Mouse (Mus musculus) megakaryocyte-erythroid progenitor cell, adult 5-6 weeks (primary cell): ENCODE measurements around the gene Vmn1r195. TPM values are rescaled to one million over a fixed set of nuclear protein-coding genes. Genes with fewer than 3 reads are reported as not detected.
"Not testable (repeated sequence)": the region's sequence is repeated elsewhere in the genome, so short reads cannot be mapped to it uniquely, and the experiment has no call there.

ENCODE experiments used
- ATAC-seq: replicated peaks from 2 replicates; pipeline ENCODE4 v1.8.0; 2016; ENCODE audit warnings: mild to moderate bottlenecking, inconsistent platforms; ENCODE audit not compliant: severe bottlenecking, poor library complexity, low FRiP score, low TSS enrichment
- total RNA-seq, 2 experiments: library from RNA; stranded (forward) in 1 of 2; stranded (reverse) in 1 of 2; fragments of 200-1000, 215-1000 nt in 1 of 2; fragments of >200 nt in 1 of 2; fragmentation: Nextera tagmentation in 1 of 2; gene quantifications; 2 replicates each; pipeline ENCODE4 v1.2.3; 2014 to 2017

Vmn1r195 gene
- not detected in 2 replicates for total RNA-seq (2014; fragmentation: Nextera tagmentation)
- not detected in 2 replicates for total RNA-seq (2017)

DNA sequence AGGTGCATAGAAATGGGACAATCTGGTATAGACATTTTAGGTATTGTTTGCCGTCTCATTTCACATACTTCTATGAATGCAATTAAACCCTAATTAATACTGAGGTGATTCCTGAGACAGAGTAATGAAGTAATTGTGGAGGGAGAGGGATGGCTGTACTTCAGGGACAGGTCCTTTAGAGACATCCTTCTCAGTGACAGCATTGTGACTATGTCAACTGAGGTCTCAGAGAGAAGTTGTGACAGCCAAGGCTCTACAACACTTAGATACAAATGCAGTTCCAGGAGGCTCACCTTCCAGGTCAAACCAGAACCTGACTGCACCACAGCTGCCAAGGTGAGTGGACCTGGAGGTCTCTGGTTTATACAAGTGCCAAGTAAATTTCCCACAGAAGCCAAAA lies at the start of gene Vmn1r195:
Vmn1r195 (plus strand) TSS at position 301 of the 400 bp plus-strand sequence.
- ATAC-seq = not testable (repeated sequence)

DNA sequence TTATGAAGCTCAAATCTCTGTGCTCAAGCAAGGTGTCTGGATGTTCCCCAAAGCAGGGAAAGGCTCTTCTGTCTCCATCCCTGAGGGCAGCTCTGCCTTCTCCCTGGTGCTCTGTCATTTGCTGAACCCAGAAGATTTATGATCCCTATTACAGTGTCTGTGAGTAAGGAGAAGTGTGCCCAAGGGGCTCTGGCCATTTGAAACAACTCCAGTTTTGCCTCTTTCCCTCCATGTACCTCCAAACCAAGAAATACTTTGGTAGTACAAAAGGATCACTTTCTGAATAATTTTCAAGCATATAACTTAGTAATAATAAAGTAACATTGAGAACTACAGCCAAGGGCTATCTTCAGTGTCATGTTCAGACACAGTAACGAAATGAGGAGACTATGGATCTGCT lies 47.3 kb upstream of the Vmn1r195 start, which contains the start of gene Vmn1r193:
Vmn1r193 (minus strand) TSS at position 101 of the 400 bp plus-strand sequence.
- ATAC-seq = not testable (repeated sequence)

DNA sequence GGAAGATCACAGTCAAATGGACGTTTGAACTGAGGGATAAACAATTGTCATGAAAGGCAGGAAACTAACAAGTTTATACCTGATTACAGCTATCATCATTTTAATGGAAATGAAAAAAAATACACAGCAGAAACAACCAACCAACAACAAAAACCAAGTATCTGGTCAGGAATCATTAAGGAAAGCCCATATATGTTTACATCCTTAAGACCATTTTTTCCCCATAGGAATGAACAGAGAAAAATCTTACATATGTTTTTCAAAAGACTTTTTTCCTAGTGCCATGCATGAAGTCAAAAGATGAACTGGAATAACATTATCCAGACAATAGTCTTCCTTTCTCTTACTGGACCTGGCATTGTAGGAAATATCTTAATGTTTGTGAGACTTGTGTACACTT lies 26.4 kb upstream of the Vmn1r195 start, which contains the start of gene Vmn1r194:
Vmn1r194 (plus strand) TSS at position 301 of the 400 bp plus-strand sequence.
- no peak for ATAC-seq

DNA sequence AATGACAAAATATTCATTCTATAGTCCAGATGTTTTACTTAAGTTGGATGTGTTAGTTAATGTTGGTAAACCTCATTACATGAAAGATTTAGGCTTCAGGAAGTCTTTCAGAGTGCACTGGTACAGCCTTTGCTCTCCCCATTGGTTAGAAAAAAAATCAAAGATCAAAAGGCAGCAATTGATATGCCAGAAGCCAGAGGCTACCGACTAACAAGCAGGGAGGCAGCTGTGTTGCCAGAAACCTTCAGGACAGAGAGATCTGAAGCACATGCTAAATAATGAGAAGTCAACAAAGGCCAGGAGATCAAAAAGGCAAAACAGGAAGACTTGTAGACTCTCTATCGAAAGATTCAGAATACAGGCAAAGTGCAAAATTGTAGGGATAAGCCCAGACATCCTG lies 1.4 kb downstream of the Vmn1r195 start:
- ATAC-seq = no peak

- ATAC-seq = no peak
These were observed 14.3 kb downstream of the Vmn1r195 start for GRCm38 (mm10) chr13:22284578-22284977.

GRCm38 (mm10) chr13:22289620-22290019 lies 19.3 kb downstream of the Vmn1r195 start, which contains the start of gene Vmn1r196:
Gene Vmn1r196, plus strand, starts transcription at chr13:22289920.
- ATAC-seq = no peak

DNA sequence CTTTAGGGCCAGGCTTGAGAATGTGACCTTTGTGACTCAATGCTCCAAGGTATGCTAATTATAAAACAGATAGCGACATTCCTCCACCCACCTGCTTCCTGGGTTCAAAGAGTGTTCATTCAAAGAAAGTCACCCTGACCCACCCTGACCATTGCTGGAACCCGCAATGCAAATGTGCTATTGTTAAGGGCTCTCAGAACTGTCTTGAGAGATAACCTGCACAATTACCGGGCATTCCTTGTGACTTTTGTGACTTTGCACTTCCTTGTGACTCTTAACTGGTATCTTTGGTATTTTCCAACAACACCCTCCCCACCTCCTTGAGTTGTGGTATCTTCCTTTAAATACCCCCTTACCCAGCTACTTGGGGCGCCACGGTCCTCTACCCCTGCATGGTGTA lies 37.8 kb downstream of the Vmn1r195 start:
- not testable (repeated sequence) for ATAC-seq

DNA sequence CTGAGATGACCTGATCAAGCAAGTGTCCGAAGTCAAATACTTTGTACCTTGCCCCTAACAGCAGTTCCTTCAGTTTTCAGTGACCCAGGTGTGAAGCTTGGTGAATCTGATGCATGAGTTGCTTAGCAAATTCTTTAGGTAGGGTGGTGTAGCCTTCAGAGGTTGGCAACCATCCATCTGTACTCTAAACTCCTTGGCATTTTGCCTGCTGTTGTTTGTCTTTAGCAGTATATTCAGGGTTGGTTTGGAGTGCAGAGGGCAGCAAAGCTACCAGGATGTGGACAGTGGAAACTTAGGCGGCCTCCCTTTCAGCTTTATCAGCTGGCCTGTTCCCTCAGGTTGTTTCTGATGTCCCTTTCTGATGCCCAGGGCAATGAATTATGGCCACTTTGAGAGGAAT lies 45.0 kb downstream of the Vmn1r195 start:
- ATAC-seq = no peak

DNA sequence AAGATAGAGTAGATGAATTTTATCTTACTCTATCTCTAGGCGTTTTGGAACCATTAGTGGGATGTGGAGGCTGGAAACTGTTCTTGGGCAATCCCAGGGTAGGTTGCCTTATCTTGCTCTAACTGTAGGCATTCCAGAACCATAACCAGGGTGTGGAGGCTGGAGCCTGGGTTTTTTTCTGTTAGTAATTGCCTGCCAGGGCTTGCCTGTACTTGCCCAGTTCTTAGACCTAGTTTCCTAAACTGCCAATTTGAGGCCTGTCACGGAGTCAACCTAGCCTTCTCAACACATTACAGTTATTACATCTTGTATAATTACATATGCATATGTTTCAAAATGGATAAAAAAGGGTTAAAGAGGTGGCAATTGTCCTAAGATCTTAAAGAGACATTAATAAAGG lies 47.0 kb downstream of the Vmn1r195 start:
- no peak for ATAC-seq

DNA sequence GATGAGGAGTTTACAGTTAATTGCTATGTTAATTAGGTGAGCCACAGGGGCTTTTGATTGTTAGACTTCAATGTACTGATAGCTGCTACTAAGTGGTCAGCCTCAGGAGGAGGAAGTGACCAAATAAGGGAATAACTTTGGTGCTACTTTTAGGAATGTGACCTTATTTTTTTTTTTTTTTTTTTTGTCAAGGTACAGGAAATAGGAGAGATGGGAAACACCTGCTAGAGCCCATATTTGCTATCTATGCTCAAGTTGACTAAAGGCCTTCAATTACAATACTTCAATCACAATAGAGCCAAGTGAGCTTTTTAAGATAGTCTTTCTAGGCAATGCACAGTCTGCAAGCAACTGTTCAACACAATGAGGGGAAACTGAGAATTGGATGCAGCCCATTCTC lies 49.8 kb downstream of the Vmn1r195 start:
- no peak for ATAC-seq

DNA sequence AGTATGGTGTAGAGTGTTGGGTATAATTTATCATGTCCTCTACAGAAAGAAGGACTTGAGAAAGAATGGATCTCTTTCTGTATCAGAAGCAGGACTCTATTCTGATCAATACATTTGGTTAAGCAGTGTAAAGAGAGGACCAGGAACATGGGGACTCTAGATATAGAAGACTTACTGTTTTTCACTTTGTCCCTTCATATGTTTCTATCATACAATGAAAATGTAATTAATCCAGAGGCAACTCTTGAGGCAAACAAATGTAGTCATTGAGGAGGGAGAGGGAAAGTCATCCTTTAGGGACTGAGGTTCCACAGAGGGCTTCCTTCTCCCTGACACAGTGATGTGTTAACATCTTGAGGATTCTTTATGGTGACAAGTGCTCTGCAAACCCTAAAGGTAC lies 54.0 kb downstream of the Vmn1r195 start, which contains the start of gene Vmn1r197:
Vmn1r197 (plus strand) TSS at position 301 of the 400 bp plus-strand sequence.
- ATAC-seq = no peak

Other genes starting within 250 kb of the Vmn1r195 start
- 11.1 TPM in 1 of 2 replicates, not detected in the other for gene Hist1h2ah, start 235.0 kb upstream of the Vmn1r195 start, total RNA-seq (2014; fragmentation: Nextera tagmentation)
- 482 and 578 TPM in 2 replicates for gene Hist1h2ah, start 235.0 kb upstream of the Vmn1r195 start, total RNA-seq (2017)
- gene Hist1h2bk, start 234.7 kb upstream of the Vmn1r195 start, total RNA-seq (2014; fragmentation: Nextera tagmentation) = 142 and 423 TPM in 2 replicates
- gene Hist1h2bk, start 234.7 kb upstream of the Vmn1r195 start, total RNA-seq (2017) = 812 and 1,118 TPM in 2 replicates
- gene Hist1h4i, start 229.2 kb upstream of the Vmn1r195 start, total RNA-seq (2014; fragmentation: Nextera tagmentation) = 56.5 and 110 TPM in 2 replicates
- gene Hist1h4i, start 229.2 kb upstream of the Vmn1r195 start, total RNA-seq (2017) = 136 and 141 TPM in 2 replicates
- gene Hist1h2ag, start 227.6 kb upstream of the Vmn1r195 start, total RNA-seq (2014; fragmentation: Nextera tagmentation) = 19.5 and 69.6 TPM in 2 replicates
- gene Hist1h2ag, start 227.6 kb upstream of the Vmn1r195 start, total RNA-seq (2017) = 882 and 1,306 TPM in 2 replicates
- 238 and 405 TPM in 2 replicates for gene Hist1h2bj, start 227.3 kb upstream of the Vmn1r195 start, total RNA-seq (2014; fragmentation: Nextera tagmentation)
- 313 and 664 TPM in 2 replicates for gene Hist1h2bj, start 227.3 kb upstream of the Vmn1r195 start, total RNA-seq (2017)
- not detected in 2 replicates for gene Vmn1r188, start 186.1 kb upstream of the Vmn1r195 start, total RNA-seq (2014; fragmentation: Nextera tagmentation)
- not detected in 2 replicates for gene Vmn1r188, start 186.1 kb upstream of the Vmn1r195 start, total RNA-seq (2017)
- not detected in 2 replicates for gene Vmn1r189, start 164.7 kb upstream of the Vmn1r195 start, total RNA-seq (2014; fragmentation: Nextera tagmentation)
- not detected in 2 replicates for gene Vmn1r189, start 164.7 kb upstream of the Vmn1r195 start, total RNA-seq (2017)
- gene Vmn1r191, start 86.6 kb upstream of the Vmn1r195 start, total RNA-seq (2014; fragmentation: Nextera tagmentation) = not detected in 2 replicates
- not detected in 2 replicates for gene Vmn1r191, start 86.6 kb upstream of the Vmn1r195 start, total RNA-seq (2017)
- gene Vmn1r192, start 79.4 kb upstream of the Vmn1r195 start, total RNA-seq (2014; fragmentation: Nextera tagmentation) = not detected in 2 replicates
- gene Vmn1r192, start 79.4 kb upstream of the Vmn1r195 start, total RNA-seq (2017) = not detected in 2 replicates
- gene Vmn1r193, start 47.4 kb upstream of the Vmn1r195 start, total RNA-seq (2014; fragmentation: Nextera tagmentation) = not detected in 2 replicates
- not detected in 2 replicates for gene Vmn1r193, start 47.4 kb upstream of the Vmn1r195 start, total RNA-seq (2017)
- not detected in 2 replicates for gene Vmn1r194, start 26.3 kb upstream of the Vmn1r195 start, total RNA-seq (2014; fragmentation: Nextera tagmentation)
- gene Vmn1r194, start 26.3 kb upstream of the Vmn1r195 start, total RNA-seq (2017) = not detected in 2 replicates
- not detected in 2 replicates for gene Vmn1r196, start 19.4 kb downstream of the Vmn1r195 start, total RNA-seq (2014; fragmentation: Nextera tagmentation)
- gene Vmn1r196, start 19.4 kb downstream of the Vmn1r195 start, total RNA-seq (2017) = not detected in 2 replicates
- gene Vmn1r197, start 54.1 kb downstream of the Vmn1r195 start, total RNA-seq (2014; fragmentation: Nextera tagmentation) = not detected in 2 replicates
- gene Vmn1r197, start 54.1 kb downstream of the Vmn1r195 start, total RNA-seq (2017) = not detected in 2 replicates
- not detected in 2 replicates for gene Vmn1r198, start 79.8 kb downstream of the Vmn1r195 start, total RNA-seq (2014; fragmentation: Nextera tagmentation)
- not detected in 2 replicates for gene Vmn1r198, start 79.8 kb downstream of the Vmn1r195 start, total RNA-seq (2017)
- not detected in 2 replicates for gene Vmn1r199, start 109.3 kb downstream of the Vmn1r195 start, total RNA-seq (2014; fragmentation: Nextera tagmentation)
- gene Vmn1r199, start 109.3 kb downstream of the Vmn1r195 start, total RNA-seq (2017) = not detected in 2 replicates
- not detected in 2 replicates for gene Vmn1r200, start 119.9 kb downstream of the Vmn1r195 start, total RNA-seq (2014; fragmentation: Nextera tagmentation)
- gene Vmn1r200, start 119.9 kb downstream of the Vmn1r195 start, total RNA-seq (2017) = not detected in 2 replicates
- gene Vmn1r201, start 201.4 kb downstream of the Vmn1r195 start, total RNA-seq (2014; fragmentation: Nextera tagmentation) = not detected in 2 replicates
- gene Vmn1r201, start 201.4 kb downstream of the Vmn1r195 start, total RNA-seq (2017) = not detected in 2 replicates
- 0.07 TPM in 1 of 2 replicates, not detected in the other for gene Vmn1r202, start 234.9 kb downstream of the Vmn1r195 start, total RNA-seq (2014; fragmentation: Nextera tagmentation)
- not detected in 2 replicates for gene Vmn1r202, start 234.9 kb downstream of the Vmn1r195 start, total RNA-seq (2017)
- gene Vmn1r203, start 247.6 kb downstream of the Vmn1r195 start, total RNA-seq (2014; fragmentation: Nextera tagmentation) = not detected in 2 replicates
- gene Vmn1r203, start 247.6 kb downstream of the Vmn1r195 start, total RNA-seq (2017) = not detected in 2 replicates